Mouse (Mus musculus) CH12.LX (cell line): ENCODE results near the gene Csf1. TPM values are rescaled to one million over a fixed set of nuclear protein-coding genes. Genes with fewer than 3 reads are reported as not detected.

Experiments used
- DNase-seq: peaks from one replicate; pipeline ENCODE4 v3.0.0-alpha.2; 2013; ENCODE audit errors: extremely low read depth
- H3K27ac ChIP-seq: 2 replicates; pipeline ENCODE4 v1.5.1; 2012; ENCODE audit warnings: low read depth, mild to moderate bottlenecking, control low read depth, moderate library complexity; ENCODE audit not compliant: insufficient read depth
- H3K27me3 ChIP-seq: replicated peaks from 2 replicates; pipeline ENCODE3; 2012; ENCODE audit warnings: inconsistent platforms
- H3K36me3 ChIP-seq, 2 experiments: replicated peaks in 1 of 2; 2 replicates each; pipeline versions ENCODE3 to v1.6.1; 2012; ENCODE audit warnings: inconsistent platforms in 1 of 2, low read length in 1 of 2, mild to moderate bottlenecking in 1 of 2, mixed read lengths in 1 of 2, moderate library complexity in 1 of 2; ENCODE audit not compliant: control insufficient read depth in 1 of 2, insufficient read depth in 1 of 2
- H3K4me1 ChIP-seq, 2 experiments: 2 replicates each; pipeline ENCODE4 v1.6.1; 2012; ENCODE audit warnings: inconsistent platforms in 1 of 2, moderate library complexity in 1 of 2; ENCODE audit not compliant: insufficient read depth in 2 of 2, control insufficient read depth in 1 of 2
- H3K4me2 ChIP-seq: 2 replicates; pipeline ENCODE4 v1.6.1; 2012; ENCODE audit warnings: low read depth, mild to moderate bottlenecking, control low read depth; ENCODE audit not compliant: poor library complexity, insufficient read depth, severe bottlenecking
- H3K4me3 ChIP-seq, 3 experiments: fragments of 150-350 bp in 1 of 3; sonication (generic) in 1 of 3; replicated peaks in 1 of 3; 2 replicates each; pipeline versions ENCODE3 to v1.5.1; 2011 to 2012; ENCODE audit warnings: low read depth in 2 of 3, low read length in 2 of 3, mild to moderate bottlenecking in 2 of 3, moderate library complexity in 2 of 3, control low read depth in 1 of 3, improper control_type of control experiment in 1 of 3, inconsistent platforms in 1 of 3, mixed read lengths in 1 of 3; ENCODE audit not compliant: poor library complexity in 1 of 3
- H3K79me2 ChIP-seq: replicated peaks from 2 replicates; pipeline ENCODE4 v1.6.1; 2012; ENCODE audit warnings: mild to moderate bottlenecking, moderate library complexity; ENCODE audit not compliant: control insufficient read depth, poor library complexity, insufficient read depth, severe bottlenecking; ENCODE audit errors: extremely low read depth
- H3K9ac ChIP-seq: 2 replicates; pipeline ENCODE4 v1.6.1; 2012; ENCODE audit warnings: low read depth, mild to moderate bottlenecking, control low read depth, moderate library complexity; ENCODE audit not compliant: insufficient read depth
- H3K9me3 ChIP-seq: replicated peaks from 2 replicates; pipeline ENCODE3; 2012; ENCODE audit warnings: low read length, inconsistent platforms, mixed read lengths
- CTCF ChIP-seq, 2 experiments: IDR thresholded peaks in 1 of 2; conservative IDR thresholded peaks in 1 of 2; 2 replicates each; pipeline ENCODE4 v1.5.1; 2011 to 2012; ENCODE audit warnings: low read depth in 2 of 2, low read length in 2 of 2, improper control_type of control experiment in 1 of 2, inconsistent platforms in 1 of 2, mild to moderate bottlenecking in 1 of 2, moderate library complexity in 1 of 2
- ETS1 ChIP-seq: conservative IDR thresholded peaks from 2 replicates; pipeline ENCODE4 v1.6.1; 2012; ENCODE audit warnings: low read depth, mild to moderate bottlenecking, inconsistent platforms, low read length, improper control_type of control experiment, moderate library complexity
- JUND ChIP-seq: conservative IDR thresholded peaks from 2 replicates; pipeline ENCODE4 v1.6.1; 2011; ENCODE audit warnings: low read depth, low read length, improper control_type of control experiment
- KAT2A ChIP-seq: IDR thresholded peaks from 2 replicates; pipeline ENCODE4 v1.6.1; 2012; ENCODE audit warnings: low read length, improper control_type of control experiment, inconsistent platforms; ENCODE audit not compliant: insufficient replicate concordance
- MAZ ChIP-seq: IDR thresholded peaks from 2 replicates; pipeline ENCODE4 v1.6.1; 2012; ENCODE audit warnings: low read depth, mild to moderate bottlenecking, inconsistent platforms, low read length, improper control_type of control experiment, moderate library complexity
- MEF2A ChIP-seq: IDR thresholded peaks from 2 replicates; pipeline ENCODE4 v1.6.1; 2014; ENCODE audit warnings: low read depth, mild to moderate bottlenecking, inconsistent platforms, low read length, improper control_type of control experiment, borderline replicate concordance
- NELFE ChIP-seq: IDR thresholded peaks from 2 replicates; pipeline ENCODE4 v1.6.1; 2011; ENCODE audit warnings: low read depth, low read length, improper control_type of control experiment
- POLR2A ChIP-seq: IDR thresholded peaks from 2 replicates; pipeline ENCODE4 v1.6.1; 2011; ENCODE audit warnings: low read depth, mild to moderate bottlenecking, improper control_type of control experiment, low read length
- RAD21 ChIP-seq: IDR thresholded peaks from 2 replicates; pipeline ENCODE4 v1.6.1; 2011; ENCODE audit warnings: low read depth, mild to moderate bottlenecking, low read length, improper control_type of control experiment, moderate library complexity
- RCOR1 ChIP-seq: conservative IDR thresholded peaks from 2 replicates; pipeline ENCODE4 v1.6.1; 2012; ENCODE audit warnings: low read depth, mild to moderate bottlenecking, inconsistent platforms, low read length, improper control_type of control experiment
- SIN3A ChIP-seq: IDR thresholded peaks from 2 replicates; pipeline ENCODE4 v1.6.1; 2012; ENCODE audit warnings: low read length, improper control_type of control experiment, inconsistent platforms
- SMC3 ChIP-seq: IDR thresholded peaks from 2 replicates; pipeline ENCODE4 v1.6.1; 2011; ENCODE audit warnings: low read depth, low read length, improper control_type of control experiment
- USF1 ChIP-seq: IDR thresholded peaks from 2 replicates; pipeline ENCODE4 v1.6.1; 2014; ENCODE audit warnings: low read depth, mild to moderate bottlenecking, inconsistent platforms, low read length, improper control_type of control experiment
- USF2 ChIP-seq: conservative IDR thresholded peaks from 2 replicates; pipeline ENCODE4 v1.6.1; 2011; ENCODE audit warnings: low read depth, low read length, improper control_type of control experiment
- ZC3H11A ChIP-seq: IDR thresholded peaks from 2 replicates; pipeline ENCODE4 v1.6.1; 2012; ENCODE audit warnings: low read depth, mild to moderate bottlenecking, inconsistent platforms, low read length, improper control_type of control experiment
- dilution Hi-C: fragments of 300-500 bp; cut with MboI; formaldehyde crosslinking; loops from 2 replicates; pipeline ENCODE4 v1.14.3; 2020; ENCODE audit warnings: low sequenced_read_pairs; ENCODE audit not compliant: extremely low pct_unique_long_range_greater_than_20kb, extremely low pct_ligation_motif_present
- in situ Hi-C: fragments of 300-500 bp; cut with MboI; formaldehyde crosslinking; loops from 3 replicates; pipeline ENCODE4 v1.14.3; 2019; ENCODE audit warnings: low sequenced_read_pairs, low pct_ligation_motif_present, low pct_unique_long_range_greater_than_20kb, mixed read lengths
- polyA plus RNA-seq: library from polyadenylated mRNA; unstranded; fragments of >175 nt; gene quantifications from 2 replicates; pipeline ENCODE4 v1.2.1, GENCODE M21; 2012; ENCODE audit warnings: low read depth; ENCODE audit not compliant: insufficient read length
- total RNA-seq, 2 experiments: library from RNA; depleted of rRNA; stranded (reverse); fragments of 300-350 nt in 1 of 2; fragments of >200 nt in 1 of 2; gene quantifications; 2 replicates each; pipeline ENCODE4 v1.2.3; 2012 to 2014

Csf1 gene
- total and polyA plus RNA-seq, 3 experiments = 2.5 to 17.4 (median 2.9) TPM

DNA sequence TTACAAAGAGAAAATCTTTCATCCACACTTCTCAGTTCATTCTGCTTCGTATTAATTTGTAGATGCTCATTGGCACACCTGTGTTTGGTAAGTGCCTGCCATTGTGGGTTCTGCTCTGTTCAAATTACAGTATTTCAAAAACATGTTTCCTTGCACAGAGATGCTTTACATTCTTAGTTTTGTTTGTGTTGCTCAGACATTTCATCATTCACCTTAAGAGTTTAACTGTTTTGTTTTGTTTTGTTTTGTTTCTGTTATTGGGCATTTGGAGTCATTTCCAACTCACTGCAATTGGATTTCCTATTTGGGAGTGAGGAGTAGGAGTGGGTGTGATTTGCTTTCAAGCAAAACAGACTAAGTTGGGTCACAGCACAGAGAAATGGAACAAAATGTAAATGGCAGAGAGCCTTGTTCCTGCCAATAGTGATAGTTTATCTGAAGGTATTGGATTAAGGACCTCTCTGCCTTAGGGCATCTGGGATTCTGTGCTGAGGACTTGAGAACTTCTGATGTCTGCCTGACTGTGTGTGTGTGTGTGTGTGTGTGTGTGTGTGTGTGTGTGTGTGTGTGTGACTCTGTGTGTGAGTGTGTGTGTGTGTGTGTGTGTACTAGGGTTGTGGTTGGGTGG lies 58.4 kb downstream of the Csf1 start:
- no peaks in the 10 kb centered on the region for H3K9me3 ChIP-seq
- no peak overlapping the region for H3K4me3 ChIP-seq
- H3K27me3 ChIP-seq = no peaks in the 10 kb centered on the region
- dilution Hi-C loops (no loop called here), in situ Hi-C loops (loop anchor here (10.0 kb wide), 1 partner anchor 53 kb away; no protein-coding TSS in a partner anchor)
- H3K4me2 ChIP-seq = no peak overlapping the region
- H3K79me2 ChIP-seq = no peaks in the 10 kb centered on the region
- TF ChIP-seq JUND = no peak
- no peak overlapping the region for H3K27ac ChIP-seq
- H3K36me3 ChIP-seq = no peaks in the 10 kb centered on the region
- no peak overlapping the region for H3K9ac ChIP-seq
- DNase-seq = no peak
- peaks cover 7 to 32% of the 10 kb centered on the region in 2 experiments for H3K4me1 ChIP-seq

DNA sequence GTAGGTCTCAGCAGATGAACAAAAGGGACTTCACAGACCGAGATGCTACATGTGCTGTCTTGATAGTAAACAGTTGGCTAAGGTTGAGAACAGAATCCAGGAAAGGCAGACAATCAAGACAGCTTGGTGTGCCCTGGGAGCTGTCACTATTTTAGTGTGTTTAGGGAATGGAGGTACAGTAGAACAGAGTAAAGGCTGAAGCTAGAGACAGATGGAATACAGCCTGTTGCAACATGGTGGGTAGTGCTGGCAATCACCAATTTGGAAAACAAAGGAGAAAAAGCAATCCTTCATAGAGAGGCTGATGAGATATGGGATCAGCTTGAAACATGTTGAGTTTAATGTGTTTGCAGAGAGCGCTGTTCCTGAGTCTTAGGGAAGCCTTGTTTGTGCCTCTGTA lies 59.6 kb downstream of the Csf1 start:
- no peak for DNase-seq
- H3K27me3 ChIP-seq = no peaks in the 10 kb centered on the region
- in situ Hi-C loops (loop anchor here (10.0 kb wide), 1 partner anchor 54 kb away; no protein-coding TSS in a partner anchor), dilution Hi-C loops (no loop called here)
- H3K36me3 ChIP-seq = no peaks in the 10 kb centered on the region
- H3K4me2 ChIP-seq = no peak overlapping the region
- H3K4me3 ChIP-seq = no peak overlapping the region
- H3K9me3 ChIP-seq = no peaks in the 10 kb centered on the region
- peaks cover 4 to 20% of the 10 kb centered on the region in 2 experiments; a peak in 3 of 4 replicates for H3K4me1 ChIP-seq
- H3K79me2 ChIP-seq = peaks cover 2% of the 10 kb centered on the region; the same call in 1 of the 2 replicates
- no peak overlapping the region for H3K27ac ChIP-seq
- no peak for TF ChIP-seq KAT2A
- no peak for TF ChIP-seq MAZ
- TF ChIP-seq ZC3H11A = no peak
- no peak for TF ChIP-seq RAD21
- TF ChIP-seq RCOR1 = no peak
- no peak for TF ChIP-seq USF1
- TF ChIP-seq SIN3A = no peak
- no peak for TF ChIP-seq CTCF (conservative IDR thresholded peaks at IDR 0.05 in 1 of 2, IDR thresholded peaks at IDR 0.05 in 1 of 2; ENCODE audit: low read depth in 2 of 2, low read length in 2 of 2)
- no peak for TF ChIP-seq MEF2A
- no peak for TF ChIP-seq ETS1
- no peak for TF ChIP-seq NELFE
- no peak for TF ChIP-seq POLR2A
- TF ChIP-seq SMC3 = no peak
- TF ChIP-seq USF2 = no peak
- no peak overlapping the region for H3K9ac ChIP-seq
